Mouse (Mus musculus): ENCODE measurements around the gene Pjvk. TPM values are rescaled to one million over a fixed set of nuclear protein-coding genes. Genes with fewer than 3 reads are reported as not detected.

The Pjvk gene
- polyA plus RNA-seq, 1 experiment = not detected

GRCm38 (mm10) chr2:76675451-76675850, 27.2 kb downstream of the Pjvk start:
- 0% methylated on average over 39 of the region's 44 CpGs for WGBS
- DNase-seq = no peak
- H3K4me3 ChIP-seq (replicated peaks; ENCODE audit: extremely low read depth, low read depth, low read length) = peak overlapping the region; percentile 69
- TF ChIP-seq POLR2A (IDR thresholded peaks at IDR 0.05; ENCODE audit: borderline replicate concordance, extremely low read depth, low read depth, low read length) = no peak
- no peak for TF ChIP-seq CTCF (IDR thresholded peaks at IDR 0.05; ENCODE audit: insufficient read depth, low read length)
- H3K4me1 ChIP-seq (ENCODE audit: control insufficient read depth, insufficient read depth, low read length) = peaks cover 13% of the 10 kb centered on the region; the same call in 1 of the 2 replicates

GRCm38 (mm10) chr2:76675949-76676348, 27.7 kb downstream of the Pjvk start:
- Histone ChIP-seq H3K4me1 (ENCODE audit: control insufficient read depth, insufficient read depth, low read length) (peaks cover 13% of the 10 kb centered on the region; the same call in 1 of the 2 replicates), H3K4me3 (replicated peaks; ENCODE audit: extremely low read depth, low read depth, low read length) (no peak overlapping the region)
- TF ChIP-seq POLR2A (IDR thresholded peaks at IDR 0.05; ENCODE audit: borderline replicate concordance, extremely low read depth, low read depth, low read length) = no peak
- no peak for TF ChIP-seq CTCF (IDR thresholded peaks at IDR 0.05; ENCODE audit: insufficient read depth, low read length)
- 14% methylated on average over 4 of the region's 4 CpGs for WGBS
- DNase-seq = no peak

GRCm38 (mm10) chr2:76676401-76677226, 28.3 kb downstream of the Pjvk start:
- Histone ChIP-seq H3K4me1 (ENCODE audit: control insufficient read depth, insufficient read depth, low read length) (peaks cover 13% of the 10 kb centered on the region; the same call in 1 of the 2 replicates), H3K4me3 (replicated peaks; ENCODE audit: extremely low read depth, low read depth, low read length) (no peak overlapping the region)
- no peak for DNase-seq
- WGBS = 55% methylated on average over 13 of the region's 13 CpGs
- TF ChIP-seq POLR2A (IDR thresholded peaks at IDR 0.05; ENCODE audit: borderline replicate concordance, extremely low read depth, low read depth, low read length) (no peak), CTCF (IDR thresholded peaks at IDR 0.05; ENCODE audit: insufficient read depth, low read length) (no peak)

- 90% methylated on average over 8 of the region's 8 CpGs for WGBS
- DNase-seq = no peak
- TF ChIP-seq CTCF (IDR thresholded peaks at IDR 0.05; ENCODE audit: insufficient read depth, low read length) = no peak
- no peak for TF ChIP-seq POLR2A (IDR thresholded peaks at IDR 0.05; ENCODE audit: borderline replicate concordance, extremely low read depth, low read depth, low read length)
- Histone ChIP-seq H3K4me1 (ENCODE audit: control insufficient read depth, insufficient read depth, low read length) (peaks cover 2% of the 10 kb centered on the region; the same call in 1 of the 2 replicates), H3K4me3 (replicated peaks; ENCODE audit: extremely low read depth, low read depth, low read length) (no peak overlapping the region)
These were observed 34.0 kb downstream of the Pjvk start for GRCm38 (mm10) chr2:76682301-76682700.

- Histone ChIP-seq H3K4me3 (replicated peaks; ENCODE audit: extremely low read depth, low read depth, low read length) (no peak overlapping the region), H3K4me1 (ENCODE audit: control insufficient read depth, insufficient read depth, low read length) (peaks cover 3% of the 10 kb centered on the region; the same call in 1 of the 2 replicates)
- no peak for TF ChIP-seq POLR2A (IDR thresholded peaks at IDR 0.05; ENCODE audit: borderline replicate concordance, extremely low read depth, low read depth, low read length)
- no peak for TF ChIP-seq CTCF (IDR thresholded peaks at IDR 0.05; ENCODE audit: insufficient read depth, low read length)
- no peak for DNase-seq
- 93% methylated on average over 3 of the region's 3 CpGs for WGBS
These were observed 38.7 kb downstream of the Pjvk start for GRCm38 (mm10) chr2:76686986-76687385.

- WGBS = 66% methylated on average over 3 of the region's 3 CpGs
- TF ChIP-seq CTCF (IDR thresholded peaks at IDR 0.05; ENCODE audit: insufficient read depth, low read length) = no peak
- no peak for TF ChIP-seq POLR2A (IDR thresholded peaks at IDR 0.05; ENCODE audit: borderline replicate concordance, extremely low read depth, low read depth, low read length)
These were observed 39.3 kb downstream of the Pjvk start for GRCm38 (mm10) chr2:76687608-76688007.

GRCm38 (mm10) chr2:76688162-76688561, 39.9 kb downstream of the Pjvk start:
- Histone ChIP-seq H3K4me1 (ENCODE audit: control insufficient read depth, insufficient read depth, low read length) (peaks cover 3% of the 10 kb centered on the region; the same call in 1 of the 2 replicates), H3K4me3 (replicated peaks; ENCODE audit: extremely low read depth, low read depth, low read length) (no peak overlapping the region)
- WGBS = 48% methylated on average over 7 of the region's 7 CpGs
- TF ChIP-seq CTCF (IDR thresholded peaks at IDR 0.05; ENCODE audit: insufficient read depth, low read length) (no peak), POLR2A (IDR thresholded peaks at IDR 0.05; ENCODE audit: borderline replicate concordance, extremely low read depth, low read depth, low read length) (no peak)
- DNase-seq = no peak

More at GRCm38 (mm10) chr2:76687608-76688007, 39.3 kb downstream of the Pjvk start:
- peaks cover 3% of the 10 kb centered on the region; the same call in 1 of the 2 replicates for H3K4me1 ChIP-seq (ENCODE audit: control insufficient read depth, insufficient read depth, low read length)
- DNase-seq = no peak
- no peak overlapping the region for H3K4me3 ChIP-seq (replicated peaks; ENCODE audit: extremely low read depth, low read depth, low read length)

GRCm38 (mm10) chr2:76690436-76691204, 42.3 kb downstream of the Pjvk start:
- H3K4me3 ChIP-seq (replicated peaks; ENCODE audit: extremely low read depth, low read depth, low read length) = no peak overlapping the region
- H3K4me1 ChIP-seq (ENCODE audit: control insufficient read depth, insufficient read depth, low read length) = peaks cover 3% of the 10 kb centered on the region; the same call in 1 of the 2 replicates
- no peak for TF ChIP-seq POLR2A (IDR thresholded peaks at IDR 0.05; ENCODE audit: borderline replicate concordance, extremely low read depth, low read depth, low read length)
- TF ChIP-seq CTCF (IDR thresholded peaks at IDR 0.05; ENCODE audit: insufficient read depth, low read length) = no peak
- DNase-seq = peak; percentile 38
- WGBS = 46% methylated on average over 12 of the region's 12 CpGs

- Histone ChIP-seq H3K4me3 (replicated peaks; ENCODE audit: extremely low read depth, low read depth, low read length) (no peak overlapping the region), H3K4me1 (ENCODE audit: control insufficient read depth, insufficient read depth, low read length) (peaks cover 3% of the 10 kb centered on the region; the same call in 1 of the 2 replicates)
- no peak for DNase-seq
- WGBS = 90% methylated on average over 5 of the region's 5 CpGs
- TF ChIP-seq POLR2A (IDR thresholded peaks at IDR 0.05; ENCODE audit: borderline replicate concordance, extremely low read depth, low read depth, low read length) (no peak), CTCF (IDR thresholded peaks at IDR 0.05; ENCODE audit: insufficient read depth, low read length) (no peak)
These were observed 45.5 kb downstream of the Pjvk start for GRCm38 (mm10) chr2:76693765-76694164.

Data from lung, adult 2 months (tissue).